Mouse (Mus musculus) myocyte (in vitro differentiated cells): ENCODE measurements around the gene Ubtd1.

Experiments
- E2F4 ChIP-seq: IDR thresholded peaks from one replicate; pipeline ENCODE4 v1.6.1; 2011; ENCODE audit warnings: mild to moderate bottlenecking, control low read depth, moderate library complexity; ENCODE audit not compliant: insufficient read depth
- POLR2A ChIP-seq: IDR thresholded peaks from one replicate; pipeline ENCODE4 v1.6.1; 2011; ENCODE audit warnings: low read depth, mild to moderate bottlenecking, control low read depth, moderate library complexity; ENCODE audit not compliant: insufficient read length

DNA sequence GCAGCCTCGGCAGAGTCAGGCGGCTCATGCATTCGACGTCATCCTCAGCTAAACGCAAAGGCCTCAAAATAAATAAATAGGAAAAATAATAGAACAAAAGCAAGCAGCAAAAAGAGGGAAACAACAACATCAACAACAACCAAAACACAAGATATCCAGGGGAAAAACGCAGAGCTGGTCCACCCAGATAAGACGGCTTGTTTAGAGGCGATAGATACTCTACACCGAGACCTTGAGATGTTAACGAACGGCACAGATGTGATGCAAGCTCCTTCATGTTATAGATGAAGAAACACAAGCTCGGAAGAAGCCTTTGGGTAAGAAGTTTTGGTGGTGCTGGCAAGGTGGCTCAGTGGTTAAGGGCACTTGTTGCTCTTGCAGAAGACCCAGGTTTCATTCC lies 97.4 kb downstream of the Ubtd1 start:
- TF ChIP-seq POLR2A (no peak), E2F4 (no peak)
